Mouse (Mus musculus): ENCODE measurements at regions not wholly inside any gene's neighbourhood (a gene's known extent, or its start where the extent isn't known, plus 50 kb on each side); places are given as distances from the start of the nearest gene placed in this dataset.

DNA sequence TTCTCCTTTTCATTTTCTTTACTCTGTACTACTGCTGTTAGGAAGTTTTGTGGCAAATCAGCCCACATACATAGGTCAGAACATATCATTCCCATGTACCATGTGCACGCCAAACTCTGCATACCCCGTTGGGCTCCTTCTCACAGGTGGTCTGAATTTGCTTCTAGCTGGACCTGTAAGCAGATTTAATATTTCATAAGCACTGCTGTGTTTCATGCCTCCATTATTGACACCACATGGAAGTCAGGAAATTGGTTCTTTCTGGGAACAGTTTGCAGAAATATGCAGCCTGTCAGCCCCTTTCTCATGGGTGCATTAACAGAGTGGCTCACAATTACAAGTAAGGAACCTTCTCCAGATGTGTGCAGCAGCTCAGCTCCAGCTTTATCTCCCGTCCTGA is 168.1 kb upstream of the Ddhd1 start:
- TF ChIP-seq CTCF (IDR thresholded peaks at IDR 0.05; ENCODE audit: extremely low read depth, insufficient read depth, low read length): no peak
- TF ChIP-seq POLR2A (IDR thresholded peaks at IDR 0.05; ENCODE audit: extremely low read depth, insufficient read depth, low read length): no peak

Measured in cortical plate, adult 2 months (tissue).